Mouse (Mus musculus) hindbrain, embryonic 11.5 days (tissue): Measurements from ENCODE around the gene Chic2. TPM values are rescaled to one million over a fixed set of nuclear protein-coding genes. Genes with fewer than 3 reads are reported as not detected.

Experiments
- ATAC-seq: fragments of 200-750 bp; cut with Nextera tagmentation; 2 replicates; pipeline ENCODE4 v1.8.0; 2017; ENCODE audit warnings: mild to moderate bottlenecking, moderate TSS enrichment, moderate library complexity; ENCODE audit not compliant: low FRiP score
- DNase-seq: peaks from one replicate; pipeline ENCODE4 v3.0.0-alpha.2; 2015; ENCODE audit warnings: low spot score
- H3K27ac ChIP-seq: fragments of 300-500 bp; sonication (generic); 2 replicates; pipeline ENCODE4 v1.5.1; 2014; ENCODE audit warnings: mild to moderate bottlenecking, low read depth, low read length
- H3K27me3 ChIP-seq: fragments of 300-500 bp; sonication (generic); 2 replicates; pipeline ENCODE4 v1.6.1; 2014; ENCODE audit warnings: mild to moderate bottlenecking, low read length, moderate library complexity, mixed read lengths; ENCODE audit not compliant: control insufficient read depth, insufficient read depth
- H3K36me3 ChIP-seq: fragments of 300-500 bp; sonication (generic); 2 replicates; pipeline ENCODE4 v1.6.1; 2014; ENCODE audit warnings: mild to moderate bottlenecking, low read length, moderate library complexity, mixed read lengths; ENCODE audit not compliant: control insufficient read depth, insufficient read depth
- H3K4me1 ChIP-seq: fragments of 300-500 bp; sonication (generic); replicated peaks from 2 replicates; pipeline ENCODE4 v1.6.1; 2014; ENCODE audit warnings: low read length, mixed read lengths; ENCODE audit not compliant: control insufficient read depth, insufficient read depth
- H3K4me2 ChIP-seq: fragments of 300-500 bp; sonication (generic); replicated peaks from 2 replicates; pipeline ENCODE4 v1.6.1; 2014; ENCODE audit warnings: mild to moderate bottlenecking, low read depth, low read length
- H3K4me3 ChIP-seq: fragments of 300-500 bp; sonication (generic); 2 replicates; pipeline ENCODE4 v1.5.1; 2014; ENCODE audit warnings: low read depth, low read length
- H3K9ac ChIP-seq: fragments of 300-500 bp; sonication (generic); 2 replicates; pipeline ENCODE4 v1.6.1; 2014; ENCODE audit warnings: low read depth, low read length
- H3K9me3 ChIP-seq: fragments of 300-500 bp; sonication (generic); 2 replicates; pipeline ENCODE4 v1.6.1; 2016; ENCODE audit warnings: low read length; ENCODE audit not compliant: control insufficient read depth
- WGBS: fragments of 180-500 bp; shearing (Covaris S2); extraction: QIAGEN DNeasy Blood & Tissue Kit; methylation state at CpG from one replicate; pipeline ENCODE4 v1.1.7; 2014; 5-methylcytosine and 5-hydroxymethylcytosine counted together
- polyA plus RNA-seq: library from polyadenylated mRNA; unstranded; fragments of >200 nt; fragmentation: Nextera tagmentation; extraction: Ambion mirVana; gene quantifications from 2 replicates; pipeline ENCODE4 v1.2.1, GENCODE M21; 2014

Chic2 gene
- polyA plus RNA-seq, 1 experiment from 2014 or later = 52.3 TPM

GRCm38 (mm10) chr5:75079564-75079963 is 35.0 kb upstream of the Chic2 start:
- Histone ChIP-seq H3K27ac (no peak overlapping the region), H3K4me3 (no peak overlapping the region), H3K4me2 (no peak overlapping the region), H3K36me3 (no peaks in the 10 kb centered on the region), H3K4me1 (peaks cover 9% of the 10 kb centered on the region), H3K9ac (no peak overlapping the region), H3K27me3 (peaks cover 92% of the 10 kb centered on the region), H3K9me3 (no peaks in the 10 kb centered on the region)
- 0% methylated on average over 7 of the region's 7 CpGs for WGBS
- ATAC-seq (no peak), DNase-seq (peak; percentile 41)

GRCm38 (mm10) chr5:75077051-75077380 is 32.4 kb upstream of the Chic2 start:
- peak overlapping the region; percentile 40 for H3K4me3 ChIP-seq
- ATAC-seq (no peak), DNase-seq (no peak)
- WGBS = 1% methylated on average over 19 of the region's 19 CpGs
- no peaks in the 10 kb centered on the region for H3K9me3 ChIP-seq
- no peak overlapping the region for H3K27ac ChIP-seq
- H3K27me3 ChIP-seq = peaks cover 94% of the 10 kb centered on the region
- peaks cover 4% of the 10 kb centered on the region for H3K4me1 ChIP-seq
- H3K36me3 ChIP-seq = no peaks in the 10 kb centered on the region
- peak overlapping the region; percentile 49 for H3K4me2 ChIP-seq
- 0 out of 2 replicates have a peak overlapping the region, but pooled peaks have one; percentile 40 for H3K9ac ChIP-seq

- H3K27ac ChIP-seq = no peak overlapping the region
These were observed 31.9 kb upstream of the Chic2 start for GRCm38 (mm10) chr5:75076326-75077050.

GRCm38 (mm10) chr5:75075383-75075941 is 30.9 kb upstream of the Chic2 start, which contains the start of gene Gsx2:
TSS of gene Gsx2 (plus strand) at chr5:75075601.
- peak; percentile 64 for DNase-seq
- WGBS = under 1% methylated on average over 33 of the region's 41 CpGs
- peak; percentile 58 for ATAC-seq

More at GRCm38 (mm10) chr5:75076326-75077050, 31.9 kb upstream of the Chic2 start:
- H3K4me2 ChIP-seq = peak overlapping the region; percentile 49
- peak overlapping the region; percentile 40 for H3K9ac ChIP-seq
- peaks cover 95% of the 10 kb centered on the region for H3K27me3 ChIP-seq
- no peak for ATAC-seq
- under 1% methylated on average over 17 of the region's 17 CpGs for WGBS
- H3K9me3 ChIP-seq = no peaks in the 10 kb centered on the region
- H3K36me3 ChIP-seq = no peaks in the 10 kb centered on the region
- peaks cover 4% of the 10 kb centered on the region for H3K4me1 ChIP-seq
- DNase-seq = peak; percentile 67
- peak overlapping the region; percentile 40 for H3K4me3 ChIP-seq

GRCm38 (mm10) chr5:75074537-75075382 is 30.2 kb upstream of the Chic2 start:
- Histone ChIP-seq H3K4me2 (peak overlapping the region; percentile 49; the same call in 1 of the 2 replicates), H3K36me3 (no peaks in the 10 kb centered on the region), H3K4me3 (no peak overlapping the region), H3K4me1 (peaks cover 12% of the 10 kb centered on the region), H3K9ac (no peak overlapping the region), H3K9me3 (no peaks in the 10 kb centered on the region), H3K27ac (no peak overlapping the region), H3K27me3 (peaks cover 92% of the 10 kb centered on the region)
- DNase-seq (peak; percentile 44), ATAC-seq (no peak)
- WGBS = 2% methylated on average over 15 of the region's 15 CpGs

More at GRCm38 (mm10) chr5:75075383-75075941, 30.9 kb upstream of the Chic2 start, which contains the start of gene Gsx2:
- Histone ChIP-seq H3K27ac (0 out of 2 replicates have a peak within 1 kb of the TSS, but pooled peaks have one; percentile 30), H3K9me3 (no peaks in the 10 kb centered on the region), H3K36me3 (no peaks in the 10 kb centered on the region), H3K4me2 (peak within 1 kb of the TSS; percentile 49), H3K27me3 (peaks cover 93% of the 10 kb centered on the region), H3K9ac (peak within 1 kb of the TSS; percentile 40), H3K4me3 (peak within 1 kb of the TSS; percentile 40), H3K4me1 (peaks cover 11% of the 10 kb centered on the region)

GRCm38 (mm10) chr5:75074132-75074531 is 29.6 kb upstream of the Chic2 start:
- no peaks in the 10 kb centered on the region for H3K9me3 ChIP-seq
- WGBS = 2% methylated on average over 4 of the region's 4 CpGs
- H3K36me3 ChIP-seq = no peaks in the 10 kb centered on the region
- peaks cover 91% of the 10 kb centered on the region for H3K27me3 ChIP-seq
- H3K4me3 ChIP-seq = no peak overlapping the region
- H3K4me2 ChIP-seq = no peak overlapping the region
- ATAC-seq = no peak
- no peak for DNase-seq
- no peak overlapping the region for H3K9ac ChIP-seq
- peaks cover 12% of the 10 kb centered on the region for H3K4me1 ChIP-seq
- H3K27ac ChIP-seq = no peak overlapping the region

- Histone ChIP-seq H3K4me3 (no peak overlapping the region), H3K9me3 (no peaks in the 10 kb centered on the region), H3K4me1 (peaks cover 12% of the 10 kb centered on the region), H3K4me2 (no peak overlapping the region), H3K9ac (no peak overlapping the region), H3K27ac (no peak overlapping the region), H3K27me3 (peaks cover 92% of the 10 kb centered on the region), H3K36me3 (no peaks in the 10 kb centered on the region)
- DNase-seq = peak; percentile 35
- WGBS = 10% methylated on average over 3 of the region's 3 CpGs
- ATAC-seq = no peak
These were observed 29.1 kb upstream of the Chic2 start for GRCm38 (mm10) chr5:75073684-75074083.

- 24% methylated on average over 1 of the region's 1 CpGs for WGBS
- DNase-seq (peak; percentile 23), ATAC-seq (no peak)
- no peak overlapping the region for H3K4me3 ChIP-seq
- H3K27me3 ChIP-seq = peaks cover 92% of the 10 kb centered on the region
- H3K27ac ChIP-seq = no peak overlapping the region
- peaks cover 12% of the 10 kb centered on the region for H3K4me1 ChIP-seq
- H3K36me3 ChIP-seq = no peaks in the 10 kb centered on the region
- no peaks in the 10 kb centered on the region for H3K9me3 ChIP-seq
- no peak overlapping the region for H3K4me2 ChIP-seq
- no peak overlapping the region for H3K9ac ChIP-seq
These were observed 28.6 kb upstream of the Chic2 start for GRCm38 (mm10) chr5:75073167-75073566.
